Mouse (Mus musculus): Measurements from ENCODE around the gene 1700012P22Rik. TPM values are rescaled to one million over a fixed set of nuclear protein-coding genes. Genes with fewer than 3 reads are reported as not detected.

Gene 1700012P22Rik
- polyA plus RNA-seq, 1 experiment from 2014 or later, result not detected

- ATAC-seq (ENCODE audit: insufficient number of reproducible peaks, insufficient read depth, low FRiP score, low TSS enrichment), result no peak
- Histone ChIP-seq H3K4me2 (replicated peaks) (no peak overlapping the region), H3K27ac (no peak overlapping the region), H3K9me3 (peaks cover 5% of the 10 kb centered on the region; the same call in 1 of the 2 replicates), H3K36me3 (no peaks in the 10 kb centered on the region), H3K9ac (no peak overlapping the region), H3K4me3 (no peak overlapping the region), H3K27me3 (no peaks in the 10 kb centered on the region), H3K4me1 (no peaks in the 10 kb centered on the region)
Measured at GRCm38 (mm10) chr4:144420644-144421043, 17.9 kb downstream of the 1700012P22Rik start.

GRCm38 (mm10) chr4:144408290-144408689 lies 30.3 kb downstream of the 1700012P22Rik start, which contains the start of gene Pramef12:
Gene Pramef12, minus strand, starts transcription at chr4:144408464.
- Histone ChIP-seq H3K27ac (no peak within 1 kb of the TSS), H3K4me2 (replicated peaks) (no peak within 1 kb of the TSS), H3K36me3 (no peaks in the 10 kb centered on the region), H3K9ac (no peak within 1 kb of the TSS), H3K4me3 (no peak within 1 kb of the TSS), H3K9me3 (no peaks in the 10 kb centered on the region), H3K27me3 (no peaks in the 10 kb centered on the region), H3K4me1 (no peaks in the 10 kb centered on the region)
- WGBS, result 68% methylated on average over 9 of the region's 9 CpGs
- ATAC-seq (ENCODE audit: insufficient number of reproducible peaks, insufficient read depth, low FRiP score, low TSS enrichment), result no peak

- Histone ChIP-seq H3K36me3 (no peaks in the 10 kb centered on the region), H3K4me2 (replicated peaks) (no peak overlapping the region), H3K4me3 (no peak overlapping the region), H3K27me3 (no peaks in the 10 kb centered on the region), H3K27ac (no peak overlapping the region), H3K9ac (no peak overlapping the region), H3K4me1 (no peaks in the 10 kb centered on the region), H3K9me3 (no peaks in the 10 kb centered on the region)
- 53% methylated on average over 3 of the region's 3 CpGs for WGBS
- no peak for ATAC-seq (ENCODE audit: insufficient number of reproducible peaks, insufficient read depth, low FRiP score, low TSS enrichment)
Measured at GRCm38 (mm10) chr4:144406261-144406660, 32.3 kb downstream of the 1700012P22Rik start.

GRCm38 (mm10) chr4:144404456-144405086 lies 34.0 kb downstream of the 1700012P22Rik start:
- ATAC-seq (ENCODE audit: insufficient number of reproducible peaks, insufficient read depth, low FRiP score, low TSS enrichment), result peak; percentile 76
- Histone ChIP-seq H3K27ac (peak overlapping the region; percentile 57; the same call in 1 of the 2 replicates), H3K4me3 (peak overlapping the region; percentile 28), H3K36me3 (no peaks in the 10 kb centered on the region), H3K9me3 (no peaks in the 10 kb centered on the region), H3K4me2 (replicated peaks) (peak overlapping the region; percentile 46), H3K4me1 (no peaks in the 10 kb centered on the region), H3K9ac (no peak overlapping the region), H3K27me3 (no peaks in the 10 kb centered on the region)
- 8% methylated on average over 17 of the region's 17 CpGs for WGBS

GRCm38 (mm10) chr4:144402712-144403111 lies 35.9 kb downstream of the 1700012P22Rik start:
- no peak overlapping the region for H3K4me2 ChIP-seq (replicated peaks)
- ATAC-seq (ENCODE audit: insufficient number of reproducible peaks, insufficient read depth, low FRiP score, low TSS enrichment), result no peak
- H3K36me3 ChIP-seq, result no peaks in the 10 kb centered on the region
- no peak overlapping the region for H3K9ac ChIP-seq
- H3K27ac ChIP-seq, result no peak overlapping the region
- 68% methylated on average over 4 of the region's 4 CpGs for WGBS
- H3K9me3 ChIP-seq, result no peaks in the 10 kb centered on the region
- no peaks in the 10 kb centered on the region for H3K4me1 ChIP-seq
- no peaks in the 10 kb centered on the region for H3K27me3 ChIP-seq
- no peak overlapping the region for H3K4me3 ChIP-seq

GRCm38 (mm10) chr4:144396316-144396715 lies 42.3 kb downstream of the 1700012P22Rik start:
- H3K36me3 ChIP-seq, result no peaks in the 10 kb centered on the region
- H3K4me2 ChIP-seq (replicated peaks), result no peak overlapping the region
- no peak overlapping the region for H3K27ac ChIP-seq
- no peaks in the 10 kb centered on the region for H3K27me3 ChIP-seq
- peaks cover 6% of the 10 kb centered on the region; the same call in 1 of the 2 replicates for H3K9me3 ChIP-seq
- 29% methylated on average over 3 of the region's 3 CpGs for WGBS
- H3K9ac ChIP-seq, result no peak overlapping the region
- no peaks in the 10 kb centered on the region for H3K4me1 ChIP-seq
- ATAC-seq (ENCODE audit: insufficient number of reproducible peaks, insufficient read depth, low FRiP score, low TSS enrichment), result no peak
- H3K4me3 ChIP-seq, result no peak overlapping the region

- Histone ChIP-seq H3K9me3 (peaks cover 4% of the 10 kb centered on the region; the same call in 1 of the 2 replicates), H3K4me1 (no peaks in the 10 kb centered on the region), H3K9ac (no peak within 1 kb of the TSS), H3K4me2 (replicated peaks) (no peak within 1 kb of the TSS), H3K27ac (no peak within 1 kb of the TSS), H3K27me3 (no peaks in the 10 kb centered on the region), H3K4me3 (no peak within 1 kb of the TSS), H3K36me3 (no peaks in the 10 kb centered on the region)
- WGBS, result 62% methylated on average over 2 of the region's 2 CpGs
- ATAC-seq (ENCODE audit: insufficient number of reproducible peaks, insufficient read depth, low FRiP score, low TSS enrichment), result no peak
Measured at GRCm38 (mm10) chr4:144377911-144378310, 60.7 kb downstream of the 1700012P22Rik start, which contains the start of gene Pramef20. Gene Pramef20, minus strand, starts transcription at chr4:144377933.

Other genes with a start within 250 kb of the 1700012P22Rik start
- not detected in 2 replicates for gene Oog2, start 248.1 kb downstream of the 1700012P22Rik start, polyA plus RNA-seq (2016; fragmentation: Nextera tagmentation; extraction: Ambion mirVana)
- not detected in 2 replicates for gene C87977, start 225.5 kb downstream of the 1700012P22Rik start, polyA plus RNA-seq (2016; fragmentation: Nextera tagmentation; extraction: Ambion mirVana)
- not detected in 2 replicates for gene Pramel5, start 158.3 kb downstream of the 1700012P22Rik start, polyA plus RNA-seq (2016; fragmentation: Nextera tagmentation; extraction: Ambion mirVana)
- not detected in 2 replicates for gene Gm13128, start 108.5 kb downstream of the 1700012P22Rik start, polyA plus RNA-seq (2016; fragmentation: Nextera tagmentation; extraction: Ambion mirVana)
- not detected in 2 replicates for gene Gm13119, start 80.8 kb downstream of the 1700012P22Rik start, polyA plus RNA-seq (2016; fragmentation: Nextera tagmentation; extraction: Ambion mirVana)
- gene Pramef20, start 60.8 kb downstream of the 1700012P22Rik start, polyA plus RNA-seq (2016; fragmentation: Nextera tagmentation; extraction: Ambion mirVana), result not detected in 2 replicates
- gene Pramef12, start 30.3 kb downstream of the 1700012P22Rik start, polyA plus RNA-seq (2016; fragmentation: Nextera tagmentation; extraction: Ambion mirVana), result 0.14 TPM in 1 of 2 replicates, not detected in the other
- gene Gm9944, start 14.5 kb upstream of the 1700012P22Rik start, polyA plus RNA-seq (2016; fragmentation: Nextera tagmentation; extraction: Ambion mirVana), result not detected in 2 replicates
- not detected in 2 replicates for gene Aadacl3, start 25.0 kb upstream of the 1700012P22Rik start, polyA plus RNA-seq (2016; fragmentation: Nextera tagmentation; extraction: Ambion mirVana)
- not detected in 2 replicates for gene 9430007A20Rik, start 81.0 kb upstream of the 1700012P22Rik start, polyA plus RNA-seq (2016; fragmentation: Nextera tagmentation; extraction: Ambion mirVana)
- not detected in 2 replicates for gene Gm13124, start 126.4 kb upstream of the 1700012P22Rik start, polyA plus RNA-seq (2016; fragmentation: Nextera tagmentation; extraction: Ambion mirVana)
- gene Aadacl4, start 174.9 kb upstream of the 1700012P22Rik start, polyA plus RNA-seq (2016; fragmentation: Nextera tagmentation; extraction: Ambion mirVana), result not detected in 2 replicates
- not detected in 2 replicates for gene Gm436, start 247.6 kb upstream of the 1700012P22Rik start, polyA plus RNA-seq (2016; fragmentation: Nextera tagmentation; extraction: Ambion mirVana)